Mouse (Mus musculus): Measurements from ENCODE around the gene Tmem108. TPM values are rescaled to one million over a fixed set of nuclear protein-coding genes. Genes with fewer than 3 reads are reported as not detected.

Gene Tmem108
- polyA plus RNA-seq, 1 experiment from 2014 or later = 41.5 TPM

DNA sequence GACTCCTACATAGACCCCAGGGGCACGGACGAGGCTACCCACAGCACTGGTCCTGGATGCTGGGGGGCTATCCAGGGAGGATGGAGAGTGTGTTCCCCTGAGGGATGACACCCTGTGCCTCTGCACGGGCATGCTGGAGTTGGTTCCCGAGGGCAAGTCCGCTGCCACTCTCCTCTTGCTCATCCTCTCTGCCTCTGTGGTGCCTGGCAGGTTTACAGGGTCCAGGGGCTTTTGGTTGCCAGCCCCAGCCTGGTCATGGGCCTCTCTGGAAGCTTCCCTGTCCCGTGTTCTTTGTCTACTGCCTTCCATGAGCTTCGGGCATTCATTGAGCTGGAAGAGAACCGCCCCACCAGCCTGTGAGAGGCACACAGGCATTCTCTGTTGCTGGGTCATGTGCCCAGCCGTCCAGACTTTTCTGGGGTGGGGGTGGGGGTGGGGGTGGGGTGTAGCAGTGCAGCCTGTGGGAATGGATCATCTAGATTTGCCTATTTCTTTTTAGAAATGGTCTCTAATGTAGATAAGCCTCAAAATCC, 281.5 kb downstream of the Tmem108 start, which contains the start of gene Bfsp2:
Gene Bfsp2, minus strand, starts transcription at position 377 of the 533 bp plus-strand sequence.
- H3K9me3 ChIP-seq (replicated peaks) = no peaks in the 10 kb centered on the region
- 59% methylated on average over 9 of the region's 9 CpGs for WGBS
- H3K27me3 ChIP-seq = no peaks in the 10 kb centered on the region
- H3K4me1 ChIP-seq = peaks cover 16% of the 10 kb centered on the region
- H3K9ac ChIP-seq = no peak within 1 kb of the TSS
- H3K27ac ChIP-seq = peak within 1 kb of the TSS; percentile 49
- no peak within 1 kb of the TSS for H3K4me2 ChIP-seq
- ATAC-seq = peak; percentile 44; the same call in 1 of the 2 replicates
- H3K4me3 ChIP-seq = no peak within 1 kb of the TSS
- H3K36me3 ChIP-seq (ENCODE audit: poor library complexity, severe bottlenecking) = no peaks in the 10 kb centered on the region

DNA sequence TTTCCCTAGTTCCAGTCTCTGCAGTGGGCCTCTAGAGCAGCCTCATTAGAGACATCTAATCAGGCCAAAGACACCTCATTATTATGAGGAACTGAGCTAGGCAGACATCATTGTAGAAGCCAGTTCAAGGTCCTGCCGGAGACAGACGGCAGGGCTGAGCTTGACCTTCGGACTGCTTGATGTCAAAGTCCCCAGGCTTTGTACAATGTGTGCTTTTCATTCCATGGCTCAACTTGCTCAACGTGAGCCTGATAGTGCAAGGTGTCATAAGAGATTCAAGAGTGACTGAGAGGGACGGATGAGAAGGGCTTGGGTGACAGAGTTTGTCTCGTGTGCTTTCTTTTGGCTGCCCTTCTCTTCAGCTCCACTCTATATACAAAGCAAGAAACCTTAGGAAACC, 286.2 kb downstream of the Tmem108 start:
- Histone ChIP-seq H3K4me3 (no peak overlapping the region), H3K27me3 (no peaks in the 10 kb centered on the region), H3K36me3 (ENCODE audit: poor library complexity, severe bottlenecking) (no peaks in the 10 kb centered on the region), H3K27ac (no peak overlapping the region), H3K4me2 (no peak overlapping the region), H3K4me1 (peaks cover 30% of the 10 kb centered on the region), H3K9ac (no peak overlapping the region), H3K9me3 (replicated peaks) (no peaks in the 10 kb centered on the region)
- ATAC-seq = no peak
- WGBS = 78% methylated on average over 6 of the region's 6 CpGs

DNA sequence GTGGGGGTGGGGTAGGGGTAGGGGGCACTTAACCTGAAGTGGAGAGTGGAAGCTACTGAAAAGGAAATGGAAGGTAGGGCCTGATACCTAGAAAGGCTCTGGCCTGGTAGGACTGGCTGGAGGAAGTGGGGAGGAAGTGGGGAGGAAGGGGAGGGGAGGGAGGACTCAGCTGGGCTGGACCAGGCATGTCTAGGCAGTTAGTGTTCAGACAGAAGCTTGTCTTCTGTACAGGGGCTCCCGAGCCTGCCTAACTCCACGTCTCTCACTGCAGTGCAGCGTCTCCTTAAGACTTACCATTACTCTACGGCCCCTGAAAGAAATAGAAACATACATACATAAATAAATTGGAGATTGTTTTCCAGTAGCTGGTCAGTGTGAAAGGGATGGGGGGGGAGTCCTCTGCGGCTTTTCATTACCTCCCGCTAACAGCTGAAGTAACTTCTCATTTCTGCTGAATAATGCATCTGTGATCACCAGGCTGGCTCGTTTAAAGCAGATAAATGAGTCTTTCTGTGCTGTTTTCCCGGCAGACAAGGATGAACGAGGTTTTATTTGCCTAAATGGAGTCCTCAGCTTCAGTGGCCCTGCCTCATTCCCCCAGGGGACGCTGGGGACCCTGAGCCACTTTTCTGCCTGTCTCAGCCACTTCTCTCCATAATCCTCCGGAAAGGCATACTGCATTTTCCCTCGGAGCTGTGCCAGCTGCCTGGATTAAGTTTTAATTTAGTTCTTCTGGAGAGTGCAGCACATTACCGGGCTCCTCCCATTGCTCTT, 287.5 kb downstream of the Tmem108 start:
- WGBS = 6% methylated on average over 13 of the region's 13 CpGs
- Histone ChIP-seq H3K4me3 (no peak overlapping the region), H3K4me1 (peaks cover 25% of the 10 kb centered on the region; the same call in 1 of the 2 replicates)

DNA sequence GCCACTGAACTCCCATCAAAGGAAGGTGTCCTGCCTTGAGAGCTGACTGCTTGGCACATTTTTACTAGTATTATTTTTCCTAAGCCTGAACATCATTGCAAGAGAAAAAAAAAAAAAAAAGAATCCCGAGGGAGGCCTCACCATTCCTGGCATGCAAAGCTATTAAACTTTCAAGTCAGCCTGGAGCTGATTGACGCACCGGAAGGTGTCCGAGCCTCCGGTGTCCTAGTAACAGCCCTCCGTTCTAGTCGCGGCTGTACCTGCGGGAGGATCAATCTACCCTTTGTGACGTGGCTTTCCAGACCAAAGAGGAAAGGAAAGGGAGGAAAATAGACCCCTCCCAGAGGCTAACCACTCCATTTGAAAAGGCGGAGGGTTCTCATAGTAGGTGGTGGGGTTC, 289.9 kb downstream of the Tmem108 start:
- WGBS = 35% methylated on average over 11 of the region's 11 CpGs
- Histone ChIP-seq H3K9me3 (replicated peaks) (no peaks in the 10 kb centered on the region), H3K27ac (no peak overlapping the region), H3K4me2 (no peak overlapping the region; the same call in 1 of the 2 replicates), H3K9ac (no peak overlapping the region), H3K27me3 (no peaks in the 10 kb centered on the region), H3K4me3 (no peak overlapping the region), H3K36me3 (ENCODE audit: poor library complexity, severe bottlenecking) (no peaks in the 10 kb centered on the region), H3K4me1 (peaks cover 25% of the 10 kb centered on the region; the same call in 1 of the 2 replicates)
- no peak for ATAC-seq

More for the DNA sequence above, 287.5 kb downstream of the Tmem108 start:
- no peaks in the 10 kb centered on the region for H3K9me3 ChIP-seq (replicated peaks)
- H3K4me2 ChIP-seq = peak overlapping the region; percentile 30
- no peak overlapping the region for H3K9ac ChIP-seq
- no peaks in the 10 kb centered on the region for H3K36me3 ChIP-seq (ENCODE audit: poor library complexity, severe bottlenecking)
- H3K27me3 ChIP-seq = no peaks in the 10 kb centered on the region
- H3K27ac ChIP-seq = peak overlapping the region; percentile 44
- peak; percentile 44 for ATAC-seq

DNA sequence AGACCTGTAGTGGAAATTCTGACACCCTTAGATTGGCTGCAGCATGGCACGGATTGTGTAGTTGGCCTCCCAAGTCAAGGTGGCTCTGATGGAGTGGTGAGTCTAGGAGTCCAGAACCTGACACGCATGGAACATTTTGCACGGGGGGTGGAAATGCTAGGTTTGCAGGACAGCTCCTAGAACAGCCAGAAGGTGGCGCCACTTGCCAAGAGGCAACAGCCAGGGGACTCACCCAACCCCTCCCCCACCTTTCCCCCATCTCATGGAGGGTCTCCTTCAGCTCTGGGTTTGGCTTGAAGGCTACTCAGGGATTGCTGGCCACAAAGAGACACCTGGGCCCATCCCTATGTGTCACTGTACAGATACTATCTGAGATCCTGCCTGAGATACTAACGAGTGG, 292.1 kb downstream of the Tmem108 start:
- H3K9me3 ChIP-seq (replicated peaks) = no peaks in the 10 kb centered on the region
- H3K27ac ChIP-seq = no peak overlapping the region
- ATAC-seq = no peak
- no peak overlapping the region for H3K9ac ChIP-seq
- no peaks in the 10 kb centered on the region for H3K27me3 ChIP-seq
- H3K4me3 ChIP-seq = no peak overlapping the region
- 70% methylated on average over 5 of the region's 5 CpGs for WGBS
- H3K36me3 ChIP-seq (ENCODE audit: poor library complexity, severe bottlenecking) = no peaks in the 10 kb centered on the region
- H3K4me2 ChIP-seq = no peak overlapping the region
- peaks cover 36% of the 10 kb centered on the region for H3K4me1 ChIP-seq

DNA sequence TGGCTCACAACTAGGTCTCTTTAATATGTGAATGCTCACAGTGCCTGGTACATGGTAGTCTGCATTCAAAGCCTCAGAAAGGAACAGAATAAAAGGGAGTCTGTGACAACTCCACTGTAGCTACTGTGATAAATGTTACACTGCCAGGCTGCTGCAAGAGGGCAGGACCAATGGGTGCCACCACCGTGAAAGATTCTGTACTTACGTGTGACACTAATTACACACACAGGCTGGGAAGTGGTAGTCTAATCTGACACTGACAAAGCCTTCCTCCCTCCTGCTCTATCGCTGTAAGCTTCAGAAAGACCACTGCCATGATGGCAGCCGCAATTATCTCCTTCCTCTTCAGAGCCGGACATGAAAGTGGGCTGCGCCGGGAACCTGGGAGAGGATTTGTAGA, 292.7 kb downstream of the Tmem108 start:
- no peaks in the 10 kb centered on the region for H3K9me3 ChIP-seq (replicated peaks)
- no peak overlapping the region for H3K9ac ChIP-seq
- no peak overlapping the region for H3K27ac ChIP-seq
- WGBS = 77% methylated on average over 7 of the region's 7 CpGs
- no peak overlapping the region for H3K4me3 ChIP-seq
- no peaks in the 10 kb centered on the region for H3K27me3 ChIP-seq
- no peaks in the 10 kb centered on the region for H3K36me3 ChIP-seq (ENCODE audit: poor library complexity, severe bottlenecking)
- no peak overlapping the region for H3K4me2 ChIP-seq
- no peak for ATAC-seq
- H3K4me1 ChIP-seq = peaks cover 32% of the 10 kb centered on the region

DNA sequence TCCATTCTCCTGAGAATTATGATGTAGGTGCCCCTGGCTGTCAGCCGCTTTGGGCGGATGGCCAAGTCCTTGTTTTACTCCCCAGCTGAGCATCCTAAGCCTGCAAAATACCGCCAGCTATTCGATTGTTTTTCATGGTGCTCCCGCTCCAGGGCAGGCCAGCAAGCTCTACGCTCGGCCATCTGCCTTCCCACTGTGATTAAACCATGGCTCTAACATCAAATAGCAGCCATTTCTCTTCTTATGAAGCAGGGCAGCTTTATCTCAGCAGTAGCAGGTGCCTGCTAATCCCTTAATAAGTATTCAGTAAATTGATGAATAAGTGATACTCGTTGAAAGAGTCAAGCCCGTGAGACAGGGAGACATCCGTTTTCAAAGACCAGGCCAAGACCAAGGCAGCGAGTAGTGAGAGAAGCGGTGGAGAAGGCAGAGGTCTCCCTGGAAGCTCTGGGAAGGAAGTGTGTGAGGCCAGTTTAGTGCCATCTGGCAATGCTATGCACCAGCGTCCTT, 295.9 kb downstream of the Tmem108 start:
- no peak overlapping the region for H3K9ac ChIP-seq
- ATAC-seq = peak; percentile 81
- no peaks in the 10 kb centered on the region for H3K9me3 ChIP-seq (replicated peaks)
- 15% methylated on average over 13 of the region's 13 CpGs for WGBS
- H3K36me3 ChIP-seq (ENCODE audit: poor library complexity, severe bottlenecking) = no peaks in the 10 kb centered on the region
- H3K4me2 ChIP-seq = 0 out of 2 replicates have a peak overlapping the region, but pooled peaks have one; percentile 16
- peaks cover 28% of the 10 kb centered on the region for H3K4me1 ChIP-seq
- peak overlapping the region; percentile 86 for H3K27ac ChIP-seq
- no peaks in the 10 kb centered on the region for H3K27me3 ChIP-seq
- no peak overlapping the region for H3K4me3 ChIP-seq

DNA sequence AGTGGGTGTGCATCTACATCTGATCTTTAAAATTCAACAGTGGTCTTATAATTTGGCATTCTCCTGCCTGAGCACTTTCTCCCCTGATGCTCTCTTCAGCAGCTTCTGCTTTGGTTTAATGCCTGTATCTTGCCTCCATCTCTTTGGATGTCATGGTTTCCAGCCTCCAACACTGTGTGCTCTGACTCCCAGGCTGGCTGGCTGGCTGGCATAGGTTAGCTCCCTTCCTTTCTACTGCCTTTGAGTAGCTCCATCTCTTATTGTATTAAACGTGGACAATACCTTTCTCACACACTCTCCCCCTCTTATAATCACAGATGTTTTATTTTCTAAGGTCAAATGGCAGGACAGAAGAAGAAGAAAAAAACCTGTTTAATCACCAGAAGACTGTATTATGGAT, 296.3 kb downstream of the Tmem108 start:
- H3K9ac ChIP-seq = no peak overlapping the region
- ATAC-seq = peak; percentile 57; the same call in 1 of the 2 replicates
- no peaks in the 10 kb centered on the region for H3K36me3 ChIP-seq (ENCODE audit: poor library complexity, severe bottlenecking)
- H3K9me3 ChIP-seq (replicated peaks) = no peaks in the 10 kb centered on the region
- no peak overlapping the region for H3K4me2 ChIP-seq
- H3K27me3 ChIP-seq = no peaks in the 10 kb centered on the region
- no peak overlapping the region for H3K4me3 ChIP-seq
- H3K4me1 ChIP-seq = peaks cover 23% of the 10 kb centered on the region
- 8% methylated on average over 1 of the region's 1 CpGs for WGBS
- H3K27ac ChIP-seq = peak overlapping the region; percentile 86

DNA sequence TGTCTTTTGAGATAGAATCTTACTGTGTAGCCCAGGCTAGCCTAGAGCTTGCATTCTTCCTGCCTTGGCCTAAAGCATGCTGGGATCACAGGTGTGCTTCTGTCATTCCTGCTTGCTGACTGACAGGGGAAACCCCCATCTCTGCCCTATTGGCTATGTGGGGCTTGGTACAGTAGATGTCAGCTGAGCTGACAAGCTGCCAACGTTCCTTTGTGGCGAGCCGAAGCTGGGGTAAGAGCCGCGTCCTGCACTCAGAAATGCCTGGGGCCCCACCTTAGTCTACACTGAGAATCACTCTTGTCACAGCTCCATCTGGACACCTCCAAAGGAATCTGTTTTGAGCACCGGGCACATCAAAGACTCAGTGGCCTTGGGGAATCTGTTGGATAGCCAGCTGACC, 297.8 kb downstream of the Tmem108 start:
- H3K9ac ChIP-seq = no peak overlapping the region
- H3K27ac ChIP-seq = no peak overlapping the region
- WGBS = 71% methylated on average over 6 of the region's 6 CpGs
- H3K4me2 ChIP-seq = no peak overlapping the region
- peaks cover 23% of the 10 kb centered on the region for H3K4me1 ChIP-seq
- no peak overlapping the region for H3K4me3 ChIP-seq
- ATAC-seq = no peak
- no peaks in the 10 kb centered on the region for H3K27me3 ChIP-seq
- H3K36me3 ChIP-seq (ENCODE audit: poor library complexity, severe bottlenecking) = no peaks in the 10 kb centered on the region
- no peaks in the 10 kb centered on the region for H3K9me3 ChIP-seq (replicated peaks)

DNA sequence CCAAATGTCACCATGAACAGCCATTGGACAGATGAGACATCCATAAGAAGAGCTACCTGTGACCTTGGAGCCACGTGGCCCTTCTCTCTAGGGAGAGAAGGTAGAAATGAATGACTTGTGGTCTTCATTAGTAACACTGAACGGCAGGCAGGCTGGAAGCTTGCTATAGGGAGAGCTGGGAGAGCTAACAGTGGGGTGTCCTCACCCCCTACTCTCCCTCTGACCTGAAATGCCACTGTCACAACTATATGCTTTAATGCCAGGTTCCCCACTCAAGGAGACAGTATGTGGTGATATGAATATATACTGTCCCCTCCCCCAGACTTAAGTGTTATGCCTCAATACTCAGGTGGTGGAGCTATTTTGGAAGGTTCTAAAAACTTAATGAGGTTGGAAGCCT, 301.8 kb downstream of the Tmem108 start:
- peaks cover 9% of the 10 kb centered on the region; the same call in 1 of the 2 replicates for H3K4me1 ChIP-seq
- H3K4me2 ChIP-seq = no peak overlapping the region
- no peak overlapping the region for H3K9ac ChIP-seq
- no peaks in the 10 kb centered on the region for H3K9me3 ChIP-seq (replicated peaks)
- no peak overlapping the region for H3K27ac ChIP-seq
- H3K27me3 ChIP-seq = no peaks in the 10 kb centered on the region
- H3K36me3 ChIP-seq (ENCODE audit: poor library complexity, severe bottlenecking) = no peaks in the 10 kb centered on the region
- 70% methylated on average over 2 of the region's 2 CpGs for WGBS
- ATAC-seq = no peak
- H3K4me3 ChIP-seq = no peak overlapping the region

DNA sequence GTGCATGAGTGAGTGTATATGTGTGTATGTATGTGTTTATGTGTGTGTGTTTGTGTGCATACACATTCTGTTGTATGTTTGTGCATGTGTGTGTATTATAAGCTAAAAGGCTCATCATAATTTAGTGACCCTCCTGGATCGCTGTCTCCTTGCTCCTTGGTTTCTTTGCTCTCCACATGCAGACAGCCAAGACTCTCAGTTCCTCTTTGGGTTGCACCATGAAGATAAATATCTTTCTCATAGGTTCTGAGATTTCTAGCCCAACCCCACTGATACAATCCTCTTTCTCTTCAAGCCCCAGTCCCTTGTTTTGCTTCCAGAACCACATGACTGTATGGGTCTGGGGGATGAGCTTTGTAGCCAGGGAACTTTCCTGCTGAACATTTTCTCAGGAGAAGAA, 302.3 kb downstream of the Tmem108 start:
- no peak overlapping the region for H3K27ac ChIP-seq
- H3K9me3 ChIP-seq (replicated peaks) = no peaks in the 10 kb centered on the region
- peaks cover 9% of the 10 kb centered on the region; the same call in 1 of the 2 replicates for H3K4me1 ChIP-seq
- H3K36me3 ChIP-seq (ENCODE audit: poor library complexity, severe bottlenecking) = no peaks in the 10 kb centered on the region
- H3K27me3 ChIP-seq = no peaks in the 10 kb centered on the region
- ATAC-seq = no peak
- no peak overlapping the region for H3K4me2 ChIP-seq
- 96% methylated on average over 1 of the region's 1 CpGs for WGBS
- H3K9ac ChIP-seq = no peak overlapping the region
- no peak overlapping the region for H3K4me3 ChIP-seq

DNA sequence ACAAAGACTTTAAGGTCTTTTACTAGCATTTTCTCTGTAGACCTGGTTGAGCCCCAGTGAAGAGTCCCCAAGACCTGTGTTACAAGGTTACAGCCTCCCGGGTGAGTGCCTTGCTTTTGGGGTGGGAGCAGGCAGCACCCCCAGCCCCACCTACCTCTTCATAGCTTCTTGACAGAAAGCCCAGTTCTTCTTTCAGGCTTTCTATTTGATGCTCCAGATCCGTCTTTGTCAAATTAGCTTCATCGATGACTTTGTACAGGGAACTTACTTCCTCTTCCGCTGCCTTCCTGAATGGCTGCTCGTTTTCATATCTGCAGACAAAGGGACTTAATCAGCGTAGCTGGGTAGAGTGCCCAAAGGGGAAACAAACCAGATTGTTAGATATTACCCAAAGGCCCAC, 312.0 kb downstream of the Tmem108 start:
- Histone ChIP-seq H3K9ac (no peak overlapping the region), H3K36me3 (ENCODE audit: poor library complexity, severe bottlenecking) (no peaks in the 10 kb centered on the region), H3K4me3 (no peak overlapping the region), H3K9me3 (replicated peaks) (peaks cover 3% of the 10 kb centered on the region; the same call in 1 of the 2 replicates), H3K27ac (no peak overlapping the region), H3K27me3 (no peaks in the 10 kb centered on the region), H3K4me2 (no peak overlapping the region), H3K4me1 (no peaks in the 10 kb centered on the region)
- no peak for ATAC-seq
- 64% methylated on average over 6 of the region's 6 CpGs for WGBS

Data from forebrain, embryonic 13.5 days (tissue).